Mouse (Mus musculus) G1E (cell line): ENCODE data around the gene Rgs21.

Experiments used
- CTCF ChIP-seq: IDR thresholded peaks from 2 replicates; pipeline ENCODE4 v1.5.1; 2012; ENCODE audit warnings: low read depth, low read length, inconsistent platforms, mixed read lengths
- GATA1 ChIP-seq: IDR thresholded peaks from 2 replicates; pipeline ENCODE4 v1.6.1; 2012; ENCODE audit warnings: borderline replicate concordance, low read length, inconsistent platforms, mixed read lengths

GRCm38 (mm10) chr1:144602987-144603386, 35.5 kb upstream of the Rgs21 start:
- no peak for TF ChIP-seq GATA1
- no peak for TF ChIP-seq CTCF
